ENCODE assay signal across 32 mouse cellular contexts in the genomic region with DNA sequence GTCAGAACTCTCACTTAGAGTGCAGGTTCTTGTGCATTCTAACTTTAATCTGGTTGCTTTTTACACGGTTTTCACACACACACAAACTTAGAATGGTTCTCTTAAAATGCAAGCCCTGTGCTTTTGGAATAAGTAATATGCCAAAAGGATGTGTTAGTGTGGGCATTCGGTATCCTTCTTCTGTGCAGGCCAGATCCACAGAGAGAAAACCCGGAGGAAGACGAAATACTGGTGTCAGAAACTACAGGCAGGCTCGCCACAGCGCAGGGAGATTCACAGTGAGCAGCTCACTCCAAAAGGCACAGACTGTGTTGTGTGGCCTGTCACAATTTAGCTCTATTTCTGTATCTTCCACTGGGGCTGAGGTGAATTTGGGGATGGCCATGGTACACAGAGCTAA.
"Had no signal": no experiment of that assay in that cellular context is flagged by ENCODE, and none has a peak within 500 bp of the region (broad histone marks: within the 10 kb centered on the region; RNA-seq: fewer than 3 reads in every experiment).

No protein-coding gene starts in this region.

- H3K4me2 ChIP-seq: limb, embryonic 12.5 days; limb, embryonic 13.5 days; limb, embryonic 15.5 days; liver, embryonic 11.5 days; liver, embryonic 12.5 days; liver, embryonic 13.5 days; liver, embryonic 15.5 days; lung, embryonic 14.5 days; lung, embryonic 15.5 days; midbrain, embryonic 11.5 days; midbrain, embryonic 12.5 days; midbrain, embryonic 13.5 days; midbrain, embryonic 15.5 days; neural tube, embryonic 12.5 days had no signal

- H3K4me1 ChIP-seq: liver, embryonic 12.5 days; liver, embryonic 13.5 days; liver, embryonic 15.5 days; lung, embryonic 15.5 days; midbrain, embryonic 12.5 days; midbrain, embryonic 13.5 days; midbrain, embryonic 15.5 days; neural tube, embryonic 12.5 days had no signal

- H3K27ac ChIP-seq: limb, embryonic 10.5 days; limb, embryonic 12.5 days; limb, embryonic 13.5 days; limb, embryonic 15.5 days; liver, embryonic 12.5 days; liver, embryonic 13.5 days; liver, embryonic 14.5 days; liver, embryonic 15.5 days; lung, embryonic 15.5 days; macrophage; midbrain, embryonic 10.5 days; midbrain, embryonic 12.5 days; midbrain, embryonic 13.5 days; midbrain, embryonic 15.5 days; neural tube, embryonic 12.5 days had no signal

- H3K4me3 ChIP-seq: limb, embryonic 10.5 days; limb, embryonic 12.5 days; limb, embryonic 13.5 days; limb, embryonic 15.5 days; liver, embryonic 12.5 days; liver, embryonic 13.5 days; liver, embryonic 15.5 days; lung, embryonic 15.5 days; megakaryocyte, embryonic 14.5 days; midbrain, embryonic 10.5 days; midbrain, embryonic 12.5 days; midbrain, embryonic 13.5 days; midbrain, embryonic 15.5 days; myocyte; neural tube, embryonic 12.5 days had no signal

- H3K9ac ChIP-seq: limb, embryonic 12.5 days; limb, embryonic 13.5 days; limb, embryonic 15.5 days; liver, embryonic 12.5 days; liver, embryonic 13.5 days; liver, embryonic 14.5 days; liver, embryonic 15.5 days; liver, postnatal 0 days; lung, embryonic 14.5 days; lung, embryonic 15.5 days; midbrain, embryonic 12.5 days; midbrain, embryonic 13.5 days; midbrain, embryonic 15.5 days; neural tube, embryonic 12.5 days had no signal

- ATAC-seq: liver, embryonic 12.5 days; liver, postnatal 0 days; lung, postnatal 0 days; midbrain, embryonic 13.5 days; midbrain, embryonic 15.5 days; midbrain, embryonic 16.5 days had no signal

- H3K36me3 ChIP-seq: limb, embryonic 10.5 days; limb, embryonic 12.5 days; limb, embryonic 13.5 days; limb, embryonic 15.5 days; liver, embryonic 12.5 days; liver, embryonic 13.5 days; liver, embryonic 15.5 days; lung, embryonic 15.5 days; midbrain, embryonic 10.5 days; midbrain, embryonic 12.5 days; midbrain, embryonic 13.5 days; midbrain, embryonic 15.5 days; neural tube, embryonic 12.5 days had no signal

- DNase-seq: left cerebral cortex, postnatal 4 days; liver; liver, embryonic 13.5 days; liver, postnatal 0 days; lung, adult 18-20 months; lung, adult 2 months; lung, embryonic 14.5 days; lung, postnatal 10 days; lung, postnatal 14 days; lung, postnatal 36 days; lung, postnatal 4 days; midbrain, embryonic 14.5 days had no signal

- H3K27me3 ChIP-seq: limb, embryonic 12.5 days; limb, embryonic 13.5 days; limb, embryonic 15.5 days; liver, embryonic 13.5 days; liver, embryonic 15.5 days; lung, embryonic 15.5 days; midbrain, embryonic 12.5 days; midbrain, embryonic 13.5 days; midbrain, embryonic 15.5 days; neural tube, embryonic 12.5 days had no signal

- H3K9me3 ChIP-seq: limb, embryonic 10.5 days; limb, embryonic 12.5 days; limb, embryonic 13.5 days; limb, embryonic 15.5 days; liver, embryonic 12.5 days; liver, embryonic 13.5 days; liver, embryonic 15.5 days; lung, embryonic 15.5 days; midbrain, embryonic 10.5 days; midbrain, embryonic 12.5 days; midbrain, embryonic 15.5 days; neural tube, embryonic 12.5 days had no signal
